12 mouse cellular contexts compared by ENCODE assay signal in the genomic region with DNA sequence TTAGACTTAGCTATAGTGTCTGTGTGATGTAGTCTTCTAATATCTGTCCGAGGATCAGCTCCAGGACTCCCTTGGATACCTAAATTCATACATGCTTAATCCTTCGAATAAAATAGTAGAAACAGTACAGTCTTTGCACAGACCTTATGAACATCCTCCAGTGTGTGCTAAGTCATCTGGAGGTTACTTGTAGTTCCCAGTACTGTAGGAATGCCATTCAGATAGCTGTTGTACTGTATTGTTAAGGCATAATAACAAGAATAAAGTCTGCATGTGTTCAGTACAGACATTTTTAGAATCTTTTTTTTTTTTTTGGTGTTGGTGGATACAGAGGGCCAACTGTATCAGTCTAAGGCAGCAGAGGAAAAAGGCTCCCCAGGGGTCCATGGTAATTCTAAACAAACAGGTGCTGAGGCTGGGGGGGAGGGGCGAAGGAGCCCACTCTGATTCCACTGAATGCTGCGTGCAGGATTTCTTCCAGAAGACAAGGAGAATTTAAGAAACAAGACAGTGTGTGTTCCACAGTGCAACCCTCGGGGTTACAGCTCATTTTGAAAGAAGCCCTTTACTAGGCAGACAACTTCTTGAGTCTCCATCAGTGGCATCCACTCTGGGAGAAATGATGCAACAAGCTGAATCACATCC.
DNase-seq lines count a peak whose midpoint lies in the region; ATAC-seq lines count a peak whose summit lies in the region.
"Had no signal": no experiment of that assay in that cellular context is flagged by ENCODE, and none has a peak within 500 bp of the region (broad histone marks: within the 10 kb centered on the region; RNA-seq: fewer than 3 reads in every experiment).

No protein-coding gene starts in this region.

- H3K36me3 ChIP-seq in embryonic facial prominence, embryonic 11.5 days (replicated peaks; ENCODE audit: control insufficient read depth, insufficient read depth, low read depth, low read length), result no peaks in the 10 kb centered on the region
- no peaks in the 10 kb centered on the region for H3K36me3 ChIP-seq in forebrain, embryonic 10.5 days (replicated peaks)
- H3K36me3 ChIP-seq in hindbrain, embryonic 16.5 days (ENCODE audit: control insufficient read depth, insufficient read depth, low read length), result no peaks in the 10 kb centered on the region
- H3K36me3 ChIP-seq in midbrain, embryonic 13.5 days, result no peaks in the 10 kb centered on the region
- H3K36me3 ChIP-seq in heart, embryonic 10.5 days, result no peaks in the 10 kb centered on the region
- H3K36me3 ChIP-seq in liver, embryonic 12.5 days, result no peaks in the 10 kb centered on the region

- no peak for DNase-seq in embryonic facial prominence, embryonic 11.5 days (ENCODE audit: low spot score)
- DNase-seq in forebrain, embryonic 10.5 days (ENCODE audit: extremely low spot score, low spot score), result no peak
- DNase-seq in frontal cortex, postnatal 36 days (ENCODE audit: low spot score in 2 of 2), result no peak
- DNase-seq in frontal cortex, postnatal 14 days (ENCODE audit: low spot score in 2 of 2), result no peak
- no peak for DNase-seq in heart, embryonic 10.5 days (ENCODE audit: low spot score)
- DNase-seq: cerebellum, adult 11-12 months; heart, postnatal 4 days; thymus, adult 18-20 months had no signal

- 51% methylated on average over 5 of the region's 5 CpGs for WGBS in embryonic facial prominence, embryonic 11.5 days
- WGBS in forebrain, embryonic 10.5 days, result 53% methylated on average over 5 of the region's 5 CpGs
- WGBS in hindbrain, embryonic 16.5 days, result 41% methylated on average over 5 of the region's 5 CpGs
- WGBS in midbrain, embryonic 13.5 days, result 32% methylated on average over 5 of the region's 5 CpGs
- WGBS in heart, embryonic 10.5 days, result 68% methylated on average over 5 of the region's 5 CpGs
- 52% methylated on average over 5 of the region's 5 CpGs for whole genome bisulfite sequencing in liver, embryonic 12.5 days (ENCODE audit: insufficient replicate concordance)

- H3K27me3 ChIP-seq in embryonic facial prominence, embryonic 11.5 days (ENCODE audit: control insufficient read depth, insufficient read depth, low read length), result no peaks in the 10 kb centered on the region
- H3K27me3 ChIP-seq in forebrain, embryonic 10.5 days (ENCODE audit: poor library complexity, severe bottlenecking), result peaks cover 8% of the 10 kb centered on the region
- H3K27me3 ChIP-seq in hindbrain, embryonic 16.5 days (replicated peaks; ENCODE audit: control insufficient read depth, insufficient read depth, low read length), result no peaks in the 10 kb centered on the region
- peaks cover 16% of the 10 kb centered on the region; the same call in 1 of the 2 replicates for H3K27me3 ChIP-seq in midbrain, embryonic 13.5 days
- H3K27me3 ChIP-seq in heart, embryonic 10.5 days (ENCODE audit: insufficient read depth, poor library complexity, severe bottlenecking), result no peaks in the 10 kb centered on the region
- H3K27me3 ChIP-seq in liver, embryonic 12.5 days (replicated peaks), result no peaks in the 10 kb centered on the region

- H3K9me3 ChIP-seq in embryonic facial prominence, embryonic 11.5 days (replicated peaks; ENCODE audit: control insufficient read depth, low read length), result no peaks in the 10 kb centered on the region
- no peaks in the 10 kb centered on the region for H3K9me3 ChIP-seq in forebrain, embryonic 10.5 days
- no peaks in the 10 kb centered on the region for H3K9me3 ChIP-seq in hindbrain, embryonic 16.5 days (ENCODE audit: control insufficient read depth, low read length)
- no peaks in the 10 kb centered on the region for H3K9me3 ChIP-seq in midbrain, embryonic 13.5 days
- no peaks in the 10 kb centered on the region for H3K9me3 ChIP-seq in heart, embryonic 10.5 days
- no peaks in the 10 kb centered on the region for H3K9me3 ChIP-seq in liver, embryonic 12.5 days (replicated peaks)

- H3K4me2 ChIP-seq in embryonic facial prominence, embryonic 11.5 days (ENCODE audit: low read depth, low read length), result no peak overlapping the region
- no peak overlapping the region for H3K4me2 ChIP-seq in hindbrain, embryonic 16.5 days (ENCODE audit: low read length)
- H3K4me2 ChIP-seq in midbrain, embryonic 13.5 days (replicated peaks), result peak overlapping the region; percentile 41; the same call in 1 of the 2 replicates
- no peak overlapping the region for H3K4me2 ChIP-seq in liver, embryonic 12.5 days

- H3K4me1 ChIP-seq in embryonic facial prominence, embryonic 11.5 days (ENCODE audit: control insufficient read depth, insufficient read depth, low read length), result no peaks in the 10 kb centered on the region; the same call in 1 of the 2 replicates
- H3K4me1 ChIP-seq in forebrain, embryonic 10.5 days, result peaks cover 21% of the 10 kb centered on the region
- peaks cover 3% of the 10 kb centered on the region for H3K4me1 ChIP-seq in hindbrain, embryonic 16.5 days (ENCODE audit: control insufficient read depth, insufficient read depth, low read depth, low read length)
- peaks cover 20% of the 10 kb centered on the region for H3K4me1 ChIP-seq in midbrain, embryonic 13.5 days (replicated peaks)
- H3K4me1 ChIP-seq in heart, embryonic 10.5 days, result no peaks in the 10 kb centered on the region
- H3K4me1 ChIP-seq in liver, embryonic 12.5 days, result no peaks in the 10 kb centered on the region

- H3K9ac ChIP-seq in embryonic facial prominence, embryonic 11.5 days (replicated peaks; ENCODE audit: low read length), result no peak overlapping the region
- no peak overlapping the region for H3K9ac ChIP-seq in hindbrain, embryonic 16.5 days (ENCODE audit: low read depth, low read length)
- no peak overlapping the region for H3K9ac ChIP-seq in midbrain, embryonic 13.5 days (replicated peaks)
- H3K9ac ChIP-seq in liver, embryonic 12.5 days, result no peak overlapping the region
- H3K9ac ChIP-seq: liver, embryonic 14.5 days had no signal

- 0 out of 2 replicates have a peak overlapping the region, but pooled peaks have one; percentile 28 for H3K27ac ChIP-seq in embryonic facial prominence, embryonic 11.5 days (replicated peaks; ENCODE audit: low read depth, low read length)
- peak overlapping the region; percentile 77 for H3K27ac ChIP-seq in forebrain, embryonic 10.5 days
- no peak overlapping the region for H3K27ac ChIP-seq in hindbrain, embryonic 16.5 days (ENCODE audit: low read depth, low read length)
- peak overlapping the region; percentile 57 for H3K27ac ChIP-seq in midbrain, embryonic 13.5 days
- no peak overlapping the region for H3K27ac ChIP-seq in heart, embryonic 10.5 days
- no peak overlapping the region for H3K27ac ChIP-seq in liver, embryonic 12.5 days
- H3K27ac ChIP-seq: liver, embryonic 14.5 days had no signal

- H3K4me3 ChIP-seq in embryonic facial prominence, embryonic 11.5 days (ENCODE audit: low read depth, low read length), result no peak overlapping the region
- H3K4me3 ChIP-seq in forebrain, embryonic 10.5 days, result no peak overlapping the region
- H3K4me3 ChIP-seq in hindbrain, embryonic 16.5 days (ENCODE audit: low read length), result no peak overlapping the region
- no peak overlapping the region for H3K4me3 ChIP-seq in midbrain, embryonic 13.5 days (replicated peaks)
- H3K4me3 ChIP-seq in heart, embryonic 10.5 days, result no peak overlapping the region
- no peak overlapping the region for H3K4me3 ChIP-seq in liver, embryonic 12.5 days

- no peak for ATAC-seq in embryonic facial prominence, embryonic 11.5 days (replicated peaks; ENCODE audit: insufficient number of reproducible peaks, low FRiP score, low TSS enrichment, low read depth)
- ATAC-seq in hindbrain, embryonic 16.5 days, result peak; percentile 63
- ATAC-seq in midbrain, embryonic 13.5 days, result peak; percentile 34
- ATAC-seq in liver, embryonic 12.5 days, result no peak

Comparison
In these comparisons a context has a peak if more than half of its experiments do, and no peak if none do; other contexts are left out.
1. ATAC-seq: peak in hindbrain, embryonic 16.5 days (single experiment) and midbrain, embryonic 13.5 days (single experiment); none in embryonic facial prominence, embryonic 11.5 days (single experiment) and liver, embryonic 12.5 days (single experiment).
2. H3K27ac ChIP-seq: peak in embryonic facial prominence, embryonic 11.5 days (single experiment), forebrain, embryonic 10.5 days (single experiment) and midbrain, embryonic 13.5 days (single experiment); none in hindbrain, embryonic 16.5 days (single experiment), heart, embryonic 10.5 days (single experiment) and liver, embryonic 12.5 days (single experiment).